In the genomic region with DNA sequence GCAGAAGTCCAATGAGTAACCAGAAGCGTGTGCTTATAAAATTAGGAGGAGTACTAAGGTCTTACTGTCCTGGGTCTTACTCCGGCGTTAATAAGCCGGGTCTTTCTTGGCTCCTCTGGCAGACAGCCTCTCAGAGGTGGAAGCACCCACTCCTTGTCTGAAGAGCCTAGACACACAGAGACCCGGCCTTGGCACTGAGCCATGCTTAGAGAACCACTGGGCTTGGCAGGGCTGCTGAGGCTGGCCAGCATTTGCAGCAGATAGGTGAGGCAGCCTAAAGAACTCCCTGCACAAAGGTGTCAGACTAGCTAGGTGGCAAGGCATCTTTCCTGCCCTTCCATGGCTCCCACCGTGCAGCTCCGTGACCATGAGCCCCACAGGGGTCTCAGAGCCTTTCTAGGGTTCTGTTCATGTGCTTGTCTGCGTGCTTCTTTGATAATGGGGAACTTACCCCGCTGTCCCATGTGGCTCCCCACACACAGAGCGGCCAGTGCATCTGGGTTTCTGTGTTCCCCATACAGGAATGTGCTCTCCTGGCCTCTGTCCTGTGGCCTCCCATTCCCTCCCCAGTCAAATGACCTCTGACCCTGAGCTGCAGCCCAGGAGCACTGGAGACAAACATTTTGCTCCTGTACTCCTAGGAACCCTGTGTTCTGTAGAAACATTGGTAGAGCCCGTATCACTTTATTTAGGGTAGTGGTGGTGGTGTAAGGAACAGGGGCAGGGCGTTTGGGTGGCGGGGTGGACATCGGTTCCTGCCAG, we compare ENCODE assay signal across 9 mouse cellular contexts. TPM values are rescaled to one million over a fixed set of nuclear protein-coding genes. Genes with fewer than 3 reads are reported as not detected.
A peak's percentile ranks its signal among the peaks of the same experiment; 100 is the strongest.
DNase-seq lines count a peak whose midpoint lies in the region; ATAC-seq lines count a peak whose summit lies in the region.
"Had no signal": no experiment of that assay in that cellular context is flagged by ENCODE, and none has a peak within 500 bp of the region (broad histone marks: within the 10 kb centered on the region; RNA-seq: fewer than 3 reads in every experiment).

No protein-coding gene starts in this region.

- no peak for ATAC-seq in neural tube, embryonic 11.5 days (ENCODE audit: insufficient read depth, low FRiP score, low TSS enrichment)
- 0 out of 2 replicates have a peak, but pooled peaks have one; percentile 38 for ATAC-seq in hindbrain, embryonic 14.5 days (ENCODE audit: low FRiP score)
- peak; percentile 53; the same call in 1 of the 2 replicates for ATAC-seq in liver, embryonic 12.5 days
- no peak; the same call in 1 of the 2 replicates for ATAC-seq in stomach, embryonic 14.5 days (ENCODE audit: insufficient number of reproducible peaks, insufficient read depth, low FRiP score, low read depth)
- no peak for ATAC-seq in megakaryocyte, adult 5-6 weeks (ENCODE audit: poor library complexity, severe bottlenecking)
- ATAC-seq: Patski had no signal

- no peaks in the 10 kb centered on the region for H3K9me3 ChIP-seq in neural tube, embryonic 11.5 days (ENCODE audit: control insufficient read depth, low read length)
- H3K9me3 ChIP-seq in hindbrain, embryonic 14.5 days (ENCODE audit: control insufficient read depth, low read length), result no peaks in the 10 kb centered on the region
- no peaks in the 10 kb centered on the region for H3K9me3 ChIP-seq in liver, embryonic 12.5 days (replicated peaks)
- no peaks in the 10 kb centered on the region for H3K9me3 ChIP-seq in stomach, embryonic 14.5 days (ENCODE audit: control insufficient read depth, low read depth, low read length)

- no peaks in the 10 kb centered on the region for H3K27me3 ChIP-seq in neural tube, embryonic 11.5 days (ENCODE audit: control insufficient read depth, insufficient read depth, low read length)
- no peaks in the 10 kb centered on the region for H3K27me3 ChIP-seq in hindbrain, embryonic 14.5 days (ENCODE audit: control insufficient read depth, insufficient read depth, low read length)
- no peaks in the 10 kb centered on the region for H3K27me3 ChIP-seq in liver, embryonic 12.5 days (replicated peaks)
- no peaks in the 10 kb centered on the region for H3K27me3 ChIP-seq in stomach, embryonic 14.5 days (ENCODE audit: control insufficient read depth, insufficient read depth, low read length)
- H3K27me3 ChIP-seq: Patski had no signal

- H3K27ac ChIP-seq in neural tube, embryonic 11.5 days (ENCODE audit: low read depth, low read length), result no peak overlapping the region
- H3K27ac ChIP-seq in hindbrain, embryonic 14.5 days, result peak overlapping the region; percentile 60
- H3K27ac ChIP-seq in liver, embryonic 12.5 days, result peak overlapping the region; percentile 49
- H3K27ac ChIP-seq in stomach, embryonic 14.5 days (ENCODE audit: low read length), result peak overlapping the region; percentile 82

- no peak overlapping the region for H3K4me2 ChIP-seq in neural tube, embryonic 11.5 days (ENCODE audit: low read depth)
- H3K4me2 ChIP-seq in hindbrain, embryonic 14.5 days (replicated peaks), result no peak overlapping the region
- no peak overlapping the region for H3K4me2 ChIP-seq in liver, embryonic 12.5 days
- no peak overlapping the region for H3K4me2 ChIP-seq in stomach, embryonic 14.5 days (replicated peaks; ENCODE audit: low read depth, low read length)

- 81% methylated on average over 14 of the region's 14 CpGs for WGBS in neural tube, embryonic 11.5 days
- 74% methylated on average over 14 of the region's 14 CpGs for WGBS in hindbrain, embryonic 14.5 days
- WGBS in liver, embryonic 12.5 days (ENCODE audit: insufficient replicate concordance), result 71% methylated on average over 14 of the region's 14 CpGs
- WGBS in stomach, embryonic 14.5 days, result 60% methylated on average over 14 of the region's 14 CpGs

- no peak for DNase-seq in neural tube, embryonic 11.5 days (ENCODE audit: low spot score)
- no peak for DNase-seq in neural tube, embryonic 10.5 days (ENCODE audit: extremely low spot score, low spot score)
- DNase-seq in hindbrain, embryonic 14.5 days (ENCODE audit: low spot score), result peak; percentile 66
- DNase-seq in gastrocnemius, postnatal 25 days, result no peak
- no peak for DNase-seq in cerebellum, adult 18-20 months

- H3K4me1 ChIP-seq in neural tube, embryonic 11.5 days (ENCODE audit: control insufficient read depth, insufficient read depth, low read length), result peaks cover 2% of the 10 kb centered on the region; the same call in 1 of the 2 replicates
- H3K4me1 ChIP-seq in hindbrain, embryonic 14.5 days (replicated peaks; ENCODE audit: control insufficient read depth, insufficient read depth, low read length), result peaks cover 25% of the 10 kb centered on the region
- peaks cover 46% of the 10 kb centered on the region for H3K4me1 ChIP-seq in liver, embryonic 12.5 days
- H3K4me1 ChIP-seq in stomach, embryonic 14.5 days (ENCODE audit: control insufficient read depth, insufficient read depth, low read length), result peaks cover 50% of the 10 kb centered on the region

- 0 out of 2 replicates have a peak overlapping the region, but pooled peaks have one; percentile 0 for H3K9ac ChIP-seq in neural tube, embryonic 11.5 days (ENCODE audit: low read length)
- no peak overlapping the region for H3K9ac ChIP-seq in hindbrain, embryonic 14.5 days
- H3K9ac ChIP-seq in liver, embryonic 12.5 days, result no peak overlapping the region
- 0 out of 2 replicates have a peak overlapping the region, but pooled peaks have one; percentile 0 for H3K9ac ChIP-seq in stomach, embryonic 14.5 days (replicated peaks; ENCODE audit: low read depth, low read length)

- no peak overlapping the region for H3K4me3 ChIP-seq in neural tube, embryonic 11.5 days (ENCODE audit: low read depth, low read length)
- no peak overlapping the region for H3K4me3 ChIP-seq in hindbrain, embryonic 14.5 days (replicated peaks; ENCODE audit: low read length)
- H3K4me3 ChIP-seq in liver, embryonic 12.5 days, result no peak overlapping the region
- H3K4me3 ChIP-seq in stomach, embryonic 14.5 days (ENCODE audit: low read depth, low read length), result no peak overlapping the region

- H3K36me3 ChIP-seq in neural tube, embryonic 11.5 days (ENCODE audit: control insufficient read depth, insufficient read depth, low read length), result no peaks in the 10 kb centered on the region
- no peaks in the 10 kb centered on the region for H3K36me3 ChIP-seq in hindbrain, embryonic 14.5 days (replicated peaks; ENCODE audit: control insufficient read depth, insufficient read depth)
- 0 out of 2 replicates have a peak, but pooled peaks cover 3% of the 10 kb centered on the region for H3K36me3 ChIP-seq in liver, embryonic 12.5 days
- H3K36me3 ChIP-seq in stomach, embryonic 14.5 days (ENCODE audit: control insufficient read depth, insufficient read depth, low read length), result 0 out of 2 replicates have a peak, but pooled peaks cover 3% of the 10 kb centered on the region

RNA-seq across cellular contexts. Expression of a gene that starts 54.1 kb away (rescaled TPM):
- 0.69 and 0.76 TPM in 2 replicates for polyA plus RNA-seq in neural tube, embryonic 11.5 days (2014; fragmentation: Nextera tagmentation; extraction: Ambion mirVana)
- 0.94 and 1.6 TPM in 2 replicates for polyA plus RNA-seq in hindbrain, embryonic 14.5 days (2014; fragmentation: Nextera tagmentation; extraction: Ambion mirVana)
- polyA plus RNA-seq in liver, embryonic 12.5 days (2016; fragmentation: Nextera tagmentation; extraction: Ambion mirVana), result 0.44 and 0.53 TPM in 2 replicates
- polyA plus RNA-seq in stomach, embryonic 14.5 days (2014; fragmentation: Nextera tagmentation; extraction: Ambion mirVana), result 2.3 and 2.9 TPM in 2 replicates
- total RNA-seq in gastrocnemius, postnatal 25 days (2021), result not detected
- 0.11 and 1.1 TPM in 2 replicates for total RNA-seq in megakaryocyte, adult 5-6 weeks (2015)
- 0.66 TPM in 1 of 2 replicates, not detected in the other for total RNA-seq in megakaryocyte, adult 5-6 weeks (2017)

Comparison
In these comparisons a context has a peak if more than half of its experiments do, and no peak if none do; other contexts are left out.
1. ATAC-seq: peak in hindbrain, embryonic 14.5 days (single experiment) and liver, embryonic 12.5 days (single experiment); none in neural tube, embryonic 11.5 days (single experiment), stomach, embryonic 14.5 days (single experiment) and megakaryocyte, adult 5-6 weeks (single experiment).
2. H3K9ac ChIP-seq: peak in neural tube, embryonic 11.5 days (single experiment) and stomach, embryonic 14.5 days (single experiment); none in hindbrain, embryonic 14.5 days (single experiment) and liver, embryonic 12.5 days (single experiment).